Mouse (Mus musculus) olfactory bulb, adult 2 months (tissue): ENCODE measurements around the gene Prss50.

Source experiments
- CTCF ChIP-seq: fragments of 200-500 bp; IDR thresholded peaks from 2 replicates; pipeline ENCODE4 v1.5.1; 2012; ENCODE audit warnings: low read depth, mild to moderate bottlenecking, low read length, moderate library complexity; ENCODE audit not compliant: insufficient read depth
- POLR2A ChIP-seq: fragments of 200-500 bp; IDR thresholded peaks from 2 replicates; pipeline ENCODE4 v1.6.1; 2012; ENCODE audit warnings: mild to moderate bottlenecking, low read depth, low read length, moderate library complexity; ENCODE audit not compliant: insufficient read depth

DNA sequence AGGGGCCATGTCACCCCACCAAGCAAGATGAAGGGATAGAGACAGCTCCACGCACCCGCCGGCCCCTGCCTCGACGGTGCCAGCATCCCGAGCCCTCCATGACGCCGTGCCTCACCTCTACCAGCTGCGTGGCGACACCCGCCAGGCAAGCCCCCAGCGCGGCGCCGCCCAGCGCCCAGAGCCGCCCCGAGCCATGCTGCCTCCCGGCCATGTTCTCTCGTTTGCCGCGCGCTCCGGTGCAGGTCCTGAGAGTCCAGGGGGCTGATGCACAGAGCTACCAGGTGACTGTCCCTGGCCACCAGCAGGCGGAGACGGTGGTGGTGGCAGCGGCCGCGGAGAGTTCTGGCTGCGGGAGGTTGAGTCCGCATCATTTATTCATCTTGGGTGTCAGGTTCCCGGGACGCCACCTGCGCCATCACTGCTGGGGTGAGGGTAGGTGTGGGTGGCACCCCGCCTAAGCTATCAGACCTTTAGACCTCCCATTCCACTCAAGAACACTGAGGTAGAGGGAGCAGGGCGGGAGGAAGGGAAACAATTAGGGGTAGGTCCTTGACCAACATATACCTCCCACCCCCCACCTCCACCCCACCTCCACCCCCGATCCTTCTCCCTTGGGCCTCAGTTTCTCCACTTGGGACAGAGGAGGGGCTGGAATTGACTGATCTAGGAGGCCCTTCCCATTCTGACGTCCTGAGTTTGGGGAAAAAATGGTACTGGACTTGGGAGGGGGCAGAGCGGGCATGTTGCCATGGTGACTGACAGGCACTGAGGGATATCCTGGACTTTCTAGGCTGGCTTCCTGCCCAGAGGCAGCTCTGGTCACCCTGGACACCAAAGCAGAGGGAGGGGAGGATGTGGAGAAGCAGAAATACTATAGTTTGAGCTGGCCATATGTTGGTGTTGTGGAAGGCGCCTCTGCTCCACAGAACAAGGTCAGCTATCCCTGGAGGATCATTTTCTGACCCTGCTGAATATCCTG lies 16.2 kb downstream of the Prss50 start:
- TF ChIP-seq POLR2A (no peak), CTCF (no peak)
